Mouse (Mus musculus): ENCODE data around the gene Col28a1. TPM values are rescaled to one million over a fixed set of nuclear protein-coding genes. Genes with fewer than 3 reads are reported as not detected.

Col28a1 gene
- polyA plus RNA-seq, 1 experiment from 2014 or later: 0.09 TPM

- ATAC-seq (replicated peaks; ENCODE audit: low FRiP score) (no peak), DNase-seq (ENCODE audit: low spot score) (no peak)
- H3K36me3 ChIP-seq (ENCODE audit: control insufficient read depth, insufficient read depth, low read length): no peaks in the 10 kb centered on the region
- H3K27me3 ChIP-seq (ENCODE audit: control insufficient read depth, insufficient read depth, low read length): no peaks in the 10 kb centered on the region
- peak overlapping the region; percentile 37; the same call in 1 of the 2 replicates for H3K9ac ChIP-seq (ENCODE audit: low read length)
- H3K4me1 ChIP-seq (replicated peaks; ENCODE audit: control insufficient read depth, insufficient read depth, low read length): peaks cover 2% of the 10 kb centered on the region; the same call in 1 of the 2 replicates
- 0 out of 2 replicates have a peak overlapping the region, but pooled peaks have one; percentile 6 for H3K27ac ChIP-seq (ENCODE audit: low read depth, low read length)
- no peaks in the 10 kb centered on the region for H3K9me3 ChIP-seq (ENCODE audit: control insufficient read depth, low read length)
- WGBS: 18% methylated on average over 10 of the region's 10 CpGs
- H3K4me2 ChIP-seq (ENCODE audit: low read depth, low read length, severe bottlenecking): peak overlapping the region; percentile 34
- no peak overlapping the region for H3K4me3 ChIP-seq (ENCODE audit: low read depth, low read length)
These were observed 13.9 kb downstream of the Col28a1 start for GRCm38 (mm10) chr6:8178397-8178941.

- H3K36me3 ChIP-seq (ENCODE audit: control insufficient read depth, insufficient read depth, low read length): no peaks in the 10 kb centered on the region
- H3K4me1 ChIP-seq (replicated peaks; ENCODE audit: control insufficient read depth, insufficient read depth, low read length): peaks cover 2% of the 10 kb centered on the region; the same call in 1 of the 2 replicates
These were observed 16.3 kb downstream of the Col28a1 start for GRCm38 (mm10) chr6:8176116-8176515.

DNA sequence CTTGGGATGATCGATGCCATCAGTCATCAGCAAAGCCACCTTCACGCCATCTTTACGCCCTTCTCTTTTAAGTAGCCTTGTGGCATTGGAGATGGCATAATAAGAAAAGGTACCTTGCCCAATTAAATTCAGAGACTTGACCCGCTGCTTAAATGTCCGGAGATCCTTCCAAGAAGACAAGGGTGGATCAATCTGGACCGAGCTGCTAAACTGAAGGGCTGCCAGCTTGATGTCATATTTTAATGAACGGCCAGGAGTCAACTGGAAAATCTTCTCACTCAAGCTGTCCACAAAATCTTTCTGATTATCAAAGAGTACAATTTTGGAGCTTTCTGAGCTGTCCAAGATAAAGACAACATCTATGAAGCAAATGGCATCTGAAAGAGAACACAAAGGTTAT, 17.1 kb downstream of the Col28a1 start:
- no peak overlapping the region for H3K27ac ChIP-seq (ENCODE audit: low read depth, low read length)
- WGBS: 91% methylated on average over 7 of the region's 7 CpGs
- DNase-seq (ENCODE audit: low spot score) (no peak), ATAC-seq (replicated peaks; ENCODE audit: low FRiP score) (no peak)
- no peak overlapping the region for H3K4me2 ChIP-seq (ENCODE audit: low read depth, low read length, severe bottlenecking)
- no peaks in the 10 kb centered on the region for H3K9me3 ChIP-seq (ENCODE audit: control insufficient read depth, low read length)
- H3K4me3 ChIP-seq (ENCODE audit: low read depth, low read length): no peak overlapping the region
- no peaks in the 10 kb centered on the region for H3K36me3 ChIP-seq (ENCODE audit: control insufficient read depth, insufficient read depth, low read length)
- peaks cover 2% of the 10 kb centered on the region; the same call in 1 of the 2 replicates for H3K4me1 ChIP-seq (replicated peaks; ENCODE audit: control insufficient read depth, insufficient read depth, low read length)
- no peak overlapping the region for H3K9ac ChIP-seq (ENCODE audit: low read length)
- no peaks in the 10 kb centered on the region for H3K27me3 ChIP-seq (ENCODE audit: control insufficient read depth, insufficient read depth, low read length)

More at GRCm38 (mm10) chr6:8176116-8176515, 16.3 kb downstream of the Col28a1 start:
- Histone ChIP-seq H3K9ac (ENCODE audit: low read length) (no peak overlapping the region), H3K4me2 (ENCODE audit: low read depth, low read length, severe bottlenecking) (no peak overlapping the region), H3K4me3 (ENCODE audit: low read depth, low read length) (no peak overlapping the region), H3K9me3 (ENCODE audit: control insufficient read depth, low read length) (no peaks in the 10 kb centered on the region), H3K27ac (ENCODE audit: low read depth, low read length) (no peak overlapping the region), H3K27me3 (ENCODE audit: control insufficient read depth, insufficient read depth, low read length) (no peaks in the 10 kb centered on the region)
- WGBS: 87% methylated on average over 2 of the region's 2 CpGs
- DNase-seq (ENCODE audit: low spot score) (no peak), ATAC-seq (replicated peaks; ENCODE audit: low FRiP score) (no peak)

GRCm38 (mm10) chr6:8174062-8174461, 18.4 kb downstream of the Col28a1 start:
- Histone ChIP-seq H3K4me1 (replicated peaks; ENCODE audit: control insufficient read depth, insufficient read depth, low read length) (peaks cover 2% of the 10 kb centered on the region; the same call in 1 of the 2 replicates), H3K4me3 (ENCODE audit: low read depth, low read length) (no peak overlapping the region), H3K27me3 (ENCODE audit: control insufficient read depth, insufficient read depth, low read length) (no peaks in the 10 kb centered on the region), H3K36me3 (ENCODE audit: control insufficient read depth, insufficient read depth, low read length) (no peaks in the 10 kb centered on the region), H3K9ac (ENCODE audit: low read length) (no peak overlapping the region), H3K27ac (ENCODE audit: low read depth, low read length) (no peak overlapping the region), H3K9me3 (ENCODE audit: control insufficient read depth, low read length) (no peaks in the 10 kb centered on the region), H3K4me2 (ENCODE audit: low read depth, low read length, severe bottlenecking) (no peak overlapping the region)
- WGBS: 44% methylated on average over 2 of the region's 2 CpGs
- no peak for ATAC-seq (replicated peaks; ENCODE audit: low FRiP score)
- DNase-seq (ENCODE audit: low spot score): no peak

DNA sequence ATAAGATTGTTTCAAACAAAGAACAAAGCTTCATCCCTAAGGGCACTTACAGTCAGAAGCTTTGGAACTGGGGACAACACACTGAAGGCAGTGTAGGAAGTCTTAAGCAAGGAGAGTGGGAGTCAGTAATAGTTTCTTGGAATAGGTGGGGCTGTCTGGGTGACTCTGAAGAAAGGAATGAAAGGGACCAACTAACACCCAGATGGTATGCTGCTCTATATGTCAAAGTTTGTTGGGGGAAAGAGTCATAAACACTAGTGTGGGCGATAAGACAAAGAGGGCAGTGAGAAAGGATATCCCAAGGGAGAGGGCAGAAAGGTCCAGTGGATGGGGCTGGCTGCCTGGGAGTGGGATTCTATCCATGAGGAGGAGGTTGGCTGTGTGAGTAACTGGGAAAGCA, 20.3 kb downstream of the Col28a1 start:
- 67% methylated on average over 1 of the region's 1 CpGs for WGBS
- ATAC-seq (replicated peaks; ENCODE audit: low FRiP score): no peak
- no peaks in the 10 kb centered on the region for H3K9me3 ChIP-seq (ENCODE audit: control insufficient read depth, low read length)
- no peak overlapping the region for H3K4me3 ChIP-seq (ENCODE audit: low read depth, low read length)
- no peak overlapping the region for H3K27ac ChIP-seq (ENCODE audit: low read depth, low read length)
- no peaks in the 10 kb centered on the region for H3K4me1 ChIP-seq (replicated peaks; ENCODE audit: control insufficient read depth, insufficient read depth, low read length)
- no peaks in the 10 kb centered on the region for H3K36me3 ChIP-seq (ENCODE audit: control insufficient read depth, insufficient read depth, low read length)
- no peak overlapping the region for H3K9ac ChIP-seq (ENCODE audit: low read length)
- DNase-seq (ENCODE audit: low spot score): no peak
- H3K4me2 ChIP-seq (ENCODE audit: low read depth, low read length, severe bottlenecking): no peak overlapping the region
- no peaks in the 10 kb centered on the region for H3K27me3 ChIP-seq (ENCODE audit: control insufficient read depth, insufficient read depth, low read length)

- H3K27me3 ChIP-seq (ENCODE audit: control insufficient read depth, insufficient read depth, low read length): no peaks in the 10 kb centered on the region
- ATAC-seq (replicated peaks; ENCODE audit: low FRiP score) (no peak), DNase-seq (ENCODE audit: low spot score) (no peak)
- H3K4me3 ChIP-seq (ENCODE audit: low read depth, low read length): no peak overlapping the region
- no peaks in the 10 kb centered on the region for H3K36me3 ChIP-seq (ENCODE audit: control insufficient read depth, insufficient read depth, low read length)
- H3K9ac ChIP-seq (ENCODE audit: low read length): no peak overlapping the region
- H3K9me3 ChIP-seq (ENCODE audit: control insufficient read depth, low read length): no peaks in the 10 kb centered on the region
- no peak overlapping the region for H3K4me2 ChIP-seq (ENCODE audit: low read depth, low read length, severe bottlenecking)
- no peak overlapping the region for H3K27ac ChIP-seq (ENCODE audit: low read depth, low read length)
- H3K4me1 ChIP-seq (replicated peaks; ENCODE audit: control insufficient read depth, insufficient read depth, low read length): no peaks in the 10 kb centered on the region
- WGBS: 80% methylated on average over 1 of the region's 1 CpGs
These were observed 27.7 kb downstream of the Col28a1 start for GRCm38 (mm10) chr6:8164741-8165140.

- no peak for DNase-seq (ENCODE audit: low spot score)
- Histone ChIP-seq H3K9me3 (ENCODE audit: control insufficient read depth, low read length) (no peaks in the 10 kb centered on the region), H3K36me3 (ENCODE audit: control insufficient read depth, insufficient read depth, low read length) (no peaks in the 10 kb centered on the region), H3K4me2 (ENCODE audit: low read depth, low read length, severe bottlenecking) (no peak overlapping the region), H3K4me1 (replicated peaks; ENCODE audit: control insufficient read depth, insufficient read depth, low read length) (no peaks in the 10 kb centered on the region), H3K9ac (ENCODE audit: low read length) (no peak overlapping the region), H3K27ac (ENCODE audit: low read depth, low read length) (no peak overlapping the region), H3K27me3 (ENCODE audit: control insufficient read depth, insufficient read depth, low read length) (no peaks in the 10 kb centered on the region), H3K4me3 (ENCODE audit: low read depth, low read length) (no peak overlapping the region)
- WGBS: 63% methylated on average over 2 of the region's 2 CpGs
- no peak for ATAC-seq (replicated peaks; ENCODE audit: low FRiP score)
These were observed 32.4 kb downstream of the Col28a1 start for GRCm38 (mm10) chr6:8160001-8160400.

GRCm38 (mm10) chr6:8157121-8157520, 35.3 kb downstream of the Col28a1 start:
- H3K4me3 ChIP-seq (ENCODE audit: low read depth, low read length): no peak overlapping the region
- no peaks in the 10 kb centered on the region for H3K27me3 ChIP-seq (ENCODE audit: control insufficient read depth, insufficient read depth, low read length)
- H3K36me3 ChIP-seq (ENCODE audit: control insufficient read depth, insufficient read depth, low read length): no peaks in the 10 kb centered on the region
- no peak for DNase-seq (ENCODE audit: low spot score)
- no peak overlapping the region for H3K9ac ChIP-seq (ENCODE audit: low read length)
- H3K27ac ChIP-seq (ENCODE audit: low read depth, low read length): no peak overlapping the region
- ATAC-seq (replicated peaks; ENCODE audit: low FRiP score): no peak
- no peak overlapping the region for H3K4me2 ChIP-seq (ENCODE audit: low read depth, low read length, severe bottlenecking)
- H3K4me1 ChIP-seq (replicated peaks; ENCODE audit: control insufficient read depth, insufficient read depth, low read length): no peaks in the 10 kb centered on the region
- no peaks in the 10 kb centered on the region for H3K9me3 ChIP-seq (ENCODE audit: control insufficient read depth, low read length)

Measured in forebrain, embryonic 11.5 days (tissue).